Mouse (Mus musculus): ENCODE results near the gene Sult5a1.
"Not testable (repeated sequence)": the region's sequence is repeated elsewhere in the genome, so short reads cannot be mapped to it uniquely, and the experiment has no call there.

The Sult5a1 gene

GRCm38 (mm10) chr8:123157888-123158465 lies at the start of gene Sult5a1:
TSS of gene Sult5a1 (minus strand) at chr8:123158315.
- DNase-seq (ENCODE audit: low spot score in 2 of 2), result no peak

GRCm38 (mm10) chr8:123203571-123203970 lies 45.5 kb upstream of the Sult5a1 start:
- no peak for DNase-seq (ENCODE audit: low spot score in 2 of 2)

- DNase-seq (ENCODE audit: low spot score in 2 of 2), result peak in 1 of 2 experiments; percentile 76
These were observed 44.2 kb upstream of the Sult5a1 start for GRCm38 (mm10) chr8:123202288-123202687.

- no peak for DNase-seq (ENCODE audit: low spot score in 2 of 2)
These were observed 41.7 kb upstream of the Sult5a1 start for GRCm38 (mm10) chr8:123199864-123200263.

GRCm38 (mm10) chr8:123197016-123197415 lies 38.9 kb upstream of the Sult5a1 start:
- DNase-seq (ENCODE audit: low spot score in 2 of 2), result not testable (repeated sequence)

GRCm38 (mm10) chr8:123193771-123194170 lies 35.7 kb upstream of the Sult5a1 start:
- DNase-seq (ENCODE audit: low spot score in 2 of 2), result no peak

GRCm38 (mm10) chr8:123191908-123192307 lies 33.8 kb upstream of the Sult5a1 start:
- no peak for DNase-seq (ENCODE audit: low spot score in 2 of 2)

GRCm38 (mm10) chr8:123190678-123191077 lies 32.6 kb upstream of the Sult5a1 start:
- DNase-seq (ENCODE audit: low spot score in 2 of 2), result peak; percentile 38 to 87

GRCm38 (mm10) chr8:123188841-123189240 lies 30.7 kb upstream of the Sult5a1 start:
- DNase-seq (ENCODE audit: low spot score in 2 of 2), result no peak

- no peak for DNase-seq (ENCODE audit: low spot score in 2 of 2)
These were observed 29.9 kb upstream of the Sult5a1 start for GRCm38 (mm10) chr8:123188006-123188405.

GRCm38 (mm10) chr8:123185566-123186409 lies 27.7 kb upstream of the Sult5a1 start, which contains the start of gene Dpep1:
TSS of gene Dpep1 (plus strand) at chr8:123186242.
- no peak for DNase-seq (ENCODE audit: low spot score in 2 of 2)

- DNase-seq (ENCODE audit: low spot score in 2 of 2), result no peak
These were observed 23.3 kb upstream of the Sult5a1 start for GRCm38 (mm10) chr8:123181391-123181790.

- no peak for DNase-seq (ENCODE audit: low spot score in 2 of 2)
These were observed 1.9 kb downstream of the Sult5a1 start for GRCm38 (mm10) chr8:123156070-123156773.

- DNase-seq (ENCODE audit: low spot score in 2 of 2), result no peak
These were observed 2.9 kb downstream of the Sult5a1 start for GRCm38 (mm10) chr8:123155177-123155576.

- DNase-seq (ENCODE audit: low spot score in 2 of 2), result peak in 1 of 2 experiments; percentile 44
These were observed 7.4 kb downstream of the Sult5a1 start for GRCm38 (mm10) chr8:123150737-123151171.

GRCm38 (mm10) chr8:123146390-123146789 lies 11.7 kb downstream of the Sult5a1 start:
- no peak for DNase-seq (ENCODE audit: low spot score in 2 of 2)

- no peak for DNase-seq (ENCODE audit: low spot score in 2 of 2)
These were observed 12.8 kb downstream of the Sult5a1 start for GRCm38 (mm10) chr8:123145279-123145678.

- peak in 1 of 2 experiments; percentile 80 for DNase-seq (ENCODE audit: low spot score in 2 of 2)
These were observed 16.2 kb downstream of the Sult5a1 start for GRCm38 (mm10) chr8:123141741-123142462.

GRCm38 (mm10) chr8:123138741-123139140 lies 19.4 kb downstream of the Sult5a1 start:
- DNase-seq (ENCODE audit: low spot score in 2 of 2), result no peak

- DNase-seq (ENCODE audit: low spot score in 2 of 2), result peak; percentile 56 to 77
These were observed 20.5 kb downstream of the Sult5a1 start for GRCm38 (mm10) chr8:123137645-123138077.

GRCm38 (mm10) chr8:123136287-123136686 lies 21.8 kb downstream of the Sult5a1 start:
- DNase-seq (ENCODE audit: low spot score in 2 of 2), result no peak

- DNase-seq (ENCODE audit: low spot score in 2 of 2), result no peak
These were observed 22.3 kb downstream of the Sult5a1 start for GRCm38 (mm10) chr8:123135806-123136205.

All from left cerebral cortex, adult 9 months (tissue).